Mouse (Mus musculus): ENCODE results near the gene Lama1. TPM values are rescaled to one million over a fixed set of nuclear protein-coding genes. Genes with fewer than 3 reads are reported as not detected.
A peak's percentile ranks its signal among the peaks of the same experiment; 100 is the strongest.

Lama1 gene
- polyA plus RNA-seq, 1 experiment from 2014 or later, result 11.1 TPM

DNA sequence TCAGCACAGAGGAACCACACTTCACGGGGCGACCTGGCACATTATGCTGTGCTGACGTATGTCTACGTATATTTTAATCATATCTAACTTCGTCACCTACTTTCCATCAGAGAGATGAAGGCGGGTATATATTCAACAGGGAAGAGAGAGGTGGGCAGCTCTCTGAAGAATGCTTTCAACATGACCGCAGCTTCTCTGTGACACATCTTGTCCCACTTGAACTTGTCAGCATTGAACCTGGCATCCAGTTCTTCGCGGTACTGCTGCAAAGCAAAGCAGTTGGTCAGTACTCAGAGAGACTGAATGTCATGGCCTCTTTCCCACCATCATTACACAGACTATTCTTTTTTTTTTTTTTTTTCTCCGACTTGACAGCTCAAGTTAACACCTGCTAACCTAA is 167.3 kb downstream of the Lama1 start:
- 92% methylated on average over 10 of the region's 10 CpGs for WGBS
- H3K27me3 ChIP-seq, result no peaks in the 10 kb centered on the region
- no peak overlapping the region for H3K9ac ChIP-seq
- no peak overlapping the region for H3K4me3 ChIP-seq
- no peak overlapping the region for H3K4me2 ChIP-seq
- 0 out of 2 replicates have a peak, but pooled peaks cover 7% of the 10 kb centered on the region for H3K4me1 ChIP-seq (replicated peaks)
- H3K9me3 ChIP-seq, result no peaks in the 10 kb centered on the region
- no peak overlapping the region for H3K27ac ChIP-seq
- no peak for ATAC-seq (ENCODE audit: low FRiP score)
- peaks cover 5% of the 10 kb centered on the region; the same call in 1 of the 2 replicates for H3K36me3 ChIP-seq

GRCm38 (mm10) chr17:67864912-67865311 is 167.9 kb downstream of the Lama1 start:
- ATAC-seq (ENCODE audit: low FRiP score), result no peak
- Histone ChIP-seq H3K9me3 (no peaks in the 10 kb centered on the region), H3K36me3 (peaks cover 5% of the 10 kb centered on the region; the same call in 1 of the 2 replicates), H3K9ac (no peak overlapping the region), H3K4me3 (no peak overlapping the region), H3K27me3 (no peaks in the 10 kb centered on the region), H3K27ac (no peak overlapping the region), H3K4me1 (replicated peaks) (peaks cover 8% of the 10 kb centered on the region; the same call in 1 of the 2 replicates), H3K4me2 (no peak overlapping the region)
- 87% methylated on average over 3 of the region's 3 CpGs for WGBS

- no peak overlapping the region for H3K27ac ChIP-seq
- H3K4me1 ChIP-seq (replicated peaks), result peaks cover 11% of the 10 kb centered on the region; the same call in 1 of the 2 replicates
- H3K36me3 ChIP-seq, result peaks cover 5% of the 10 kb centered on the region; the same call in 1 of the 2 replicates
- H3K9ac ChIP-seq, result no peak overlapping the region
- ATAC-seq (ENCODE audit: low FRiP score), result no peak
- H3K27me3 ChIP-seq, result no peaks in the 10 kb centered on the region
- H3K4me2 ChIP-seq, result no peak overlapping the region
- H3K9me3 ChIP-seq, result no peaks in the 10 kb centered on the region
- no peak overlapping the region for H3K4me3 ChIP-seq
- 78% methylated on average over 9 of the region's 9 CpGs for WGBS
Measured at GRCm38 (mm10) chr17:67866026-67866425, 169.0 kb downstream of the Lama1 start.

- WGBS, result 77% methylated on average over 20 of the region's 20 CpGs
- no peak overlapping the region for H3K4me3 ChIP-seq
- H3K4me1 ChIP-seq (replicated peaks), result peaks cover 11% of the 10 kb centered on the region; the same call in 1 of the 2 replicates
- H3K27ac ChIP-seq, result no peak overlapping the region
- peaks cover 8% of the 10 kb centered on the region; the same call in 1 of the 2 replicates for H3K36me3 ChIP-seq
- no peaks in the 10 kb centered on the region for H3K9me3 ChIP-seq
- no peak for ATAC-seq (ENCODE audit: low FRiP score)
- H3K27me3 ChIP-seq, result no peaks in the 10 kb centered on the region
- H3K4me2 ChIP-seq, result no peak overlapping the region
- no peak overlapping the region for H3K9ac ChIP-seq
Measured at GRCm38 (mm10) chr17:67866541-67867241, 169.6 kb downstream of the Lama1 start.

GRCm38 (mm10) chr17:67869731-67870601 is 172.9 kb downstream of the Lama1 start:
- 71% methylated on average over 23 of the region's 23 CpGs for WGBS
- peaks cover 8% of the 10 kb centered on the region; the same call in 1 of the 2 replicates for H3K36me3 ChIP-seq
- H3K9me3 ChIP-seq, result no peaks in the 10 kb centered on the region
- peaks cover 11% of the 10 kb centered on the region; the same call in 1 of the 2 replicates for H3K4me1 ChIP-seq (replicated peaks)
- no peaks in the 10 kb centered on the region for H3K27me3 ChIP-seq
- no peak overlapping the region for H3K4me2 ChIP-seq
- 0 out of 2 replicates have a peak, but pooled peaks have one; percentile 59 for ATAC-seq (ENCODE audit: low FRiP score)
- H3K9ac ChIP-seq, result no peak overlapping the region
- H3K27ac ChIP-seq, result no peak overlapping the region
- no peak overlapping the region for H3K4me3 ChIP-seq

Other genes with a start within 250 kb of the Lama1 start
- gene Lrrc30, start 64.5 kb upstream of the Lama1 start, polyA plus RNA-seq (2015; fragmentation: Nextera tagmentation; extraction: Ambion mirVana), result not detected in 2 replicates

Measured in hindbrain, embryonic 13.5 days (tissue).